Mouse (Mus musculus): ENCODE measurements around the gene Adgrg5. TPM values are rescaled to one million over a fixed set of nuclear protein-coding genes. Genes with fewer than 3 reads are reported as not detected.

Adgrg5 gene
- polyA plus RNA-seq, 1 experiment from 2014 or later: not detected

GRCm38 (mm10) chr8:94942566-94942965 lies 19.1 kb downstream of the Adgrg5 start:
- DNase-seq (ENCODE audit: low read depth, low spot score) (no peak), ATAC-seq (no peak)
- POLR2A ChIA-PET: no interaction called here
- in situ Hi-C loops (cut with MboI; ENCODE audit: low pct_unique_long_range_greater_than_20kb): loop anchor here (5.0 to 10.0 kb wide), 3 partner anchors 260 to 362 kb away; partner anchors contain the start of genes Cngb1 and Kifc3
- CTCF ChIA-PET: interaction anchor here (0.7 to 1.5 kb wide), 4 partner anchors 13 to 294 kb away, joined by 3 to 8 read pairs (median 6); no protein-coding TSS in a partner anchor
- peak; percentile 97 for TF ChIP-seq CTCF (IDR thresholded peaks at IDR 0.05)
- H3K27me3 ChIP-seq: peaks cover 22% of the 10 kb centered on the region

- DNase-seq (ENCODE audit: low read depth, low spot score) (no peak), ATAC-seq (no peak)
- CTCF ChIA-PET: interaction anchor here (0.9 kb wide), 1 partner anchor 37 kb away, joined by 4 read pairs; no protein-coding TSS in a partner anchor
- TF ChIP-seq CTCF (IDR thresholded peaks at IDR 0.05): no peak
- in situ Hi-C loops (cut with MboI; ENCODE audit: low pct_unique_long_range_greater_than_20kb): loop anchor here (5.0 to 10.0 kb wide), 4 partner anchors 57 to 360 kb away; partner anchors contain the start of genes Cngb1 and Katnb1
- peaks cover 13% of the 10 kb centered on the region for H3K27me3 ChIP-seq
- POLR2A ChIA-PET: no interaction called here
Measured at GRCm38 (mm10) chr8:94945185-94945584, 21.7 kb downstream of the Adgrg5 start.

GRCm38 (mm10) chr8:94948421-94948820 lies 24.9 kb downstream of the Adgrg5 start:
- ChIA-PET POLR2A (interaction anchor here (0.6 kb wide), 1 partner anchor 25 kb away, joined by 3 read pairs; the partner anchor contains the start of gene Adgrg5), CTCF (interaction anchor here (1.1 to 9.6 kb wide), 4 partner anchors 36 to 134 kb away, joined by 3 to 87 read pairs (median 10); partner anchors contain the start of gene Katnb1)
- H3K27me3 ChIP-seq: no peaks in the 10 kb centered on the region
- DNase-seq (ENCODE audit: low read depth, low spot score): no peak
- in situ Hi-C loops (cut with MboI; ENCODE audit: low pct_unique_long_range_greater_than_20kb): loop anchor here (5.0 to 10.0 kb wide), 4 partner anchors 54 to 356 kb away; partner anchors contain the start of genes Cngb1 and Katnb1
- ATAC-seq: no peak
- TF ChIP-seq CTCF (IDR thresholded peaks at IDR 0.05): no peak

DNA sequence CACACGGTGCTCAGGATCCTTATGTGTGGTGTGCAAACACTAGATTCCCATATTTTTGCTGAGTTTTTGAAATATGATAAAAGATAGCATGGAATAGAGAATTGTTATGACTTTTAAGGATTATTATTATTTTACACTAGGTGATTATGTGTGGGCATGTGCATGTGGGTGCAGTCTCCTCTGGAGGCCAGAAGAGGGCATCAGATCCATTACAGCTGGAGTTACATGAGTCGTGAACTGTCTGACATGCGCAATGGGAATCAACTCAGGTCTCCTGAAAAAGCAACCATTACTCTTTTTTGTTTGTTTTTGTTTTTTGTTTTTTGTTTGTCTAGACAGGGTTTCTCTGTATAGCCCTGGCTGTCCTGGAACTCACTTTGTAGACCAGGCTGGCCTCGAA lies 25.5 kb downstream of the Adgrg5 start:
- peak; percentile 64 for TF ChIP-seq CTCF (IDR thresholded peaks at IDR 0.05)
- ChIA-PET POLR2A (no interaction called here), CTCF (interaction anchor here (1.2 to 9.6 kb wide), 9 partner anchors 36 to 288 kb away, joined by 3 to 87 read pairs (median 6); no protein-coding TSS in a partner anchor)
- in situ Hi-C loops (cut with MboI; ENCODE audit: low pct_unique_long_range_greater_than_20kb): loop anchor here (5.0 to 10.0 kb wide), 4 partner anchors 53 to 356 kb away; partner anchors contain the start of genes Cngb1 and Katnb1
- H3K27me3 ChIP-seq: no peaks in the 10 kb centered on the region
- DNase-seq (ENCODE audit: low read depth, low spot score) (no peak), ATAC-seq (no peak)

DNA sequence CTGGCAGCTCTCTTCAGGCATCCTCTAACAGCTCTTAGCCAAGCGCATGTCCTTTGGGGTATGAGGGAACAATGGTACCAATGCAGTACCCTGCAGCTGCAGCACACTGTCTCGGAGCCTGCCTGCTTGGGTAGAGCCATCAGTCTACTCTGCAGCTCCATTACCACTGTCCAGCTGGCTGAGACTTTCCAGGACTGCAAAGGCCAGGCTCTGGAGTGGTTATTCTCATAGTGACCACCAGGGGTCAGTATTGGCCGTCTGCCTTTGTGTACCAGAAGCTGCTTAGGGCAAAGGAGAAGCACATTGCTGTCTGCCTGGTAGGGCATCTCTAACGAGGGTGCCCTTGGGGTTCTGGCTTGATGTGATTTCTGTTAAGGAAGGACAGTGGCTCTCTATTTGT lies 26.6 kb downstream of the Adgrg5 start:
- in situ Hi-C loops (cut with MboI; ENCODE audit: low pct_unique_long_range_greater_than_20kb): no loop called here
- ChIA-PET CTCF (interaction anchor here (0.6 to 9.6 kb wide), 26 partner anchors 10 to 287 kb away, joined by 3 to 87 read pairs (median 4); no protein-coding TSS in a partner anchor), POLR2A (no interaction called here)
- ATAC-seq (peak; percentile 41), DNase-seq (ENCODE audit: low read depth, low spot score) (no peak)
- peak; percentile 97 for TF ChIP-seq CTCF (IDR thresholded peaks at IDR 0.05)
- H3K27me3 ChIP-seq: no peaks in the 10 kb centered on the region

DNA sequence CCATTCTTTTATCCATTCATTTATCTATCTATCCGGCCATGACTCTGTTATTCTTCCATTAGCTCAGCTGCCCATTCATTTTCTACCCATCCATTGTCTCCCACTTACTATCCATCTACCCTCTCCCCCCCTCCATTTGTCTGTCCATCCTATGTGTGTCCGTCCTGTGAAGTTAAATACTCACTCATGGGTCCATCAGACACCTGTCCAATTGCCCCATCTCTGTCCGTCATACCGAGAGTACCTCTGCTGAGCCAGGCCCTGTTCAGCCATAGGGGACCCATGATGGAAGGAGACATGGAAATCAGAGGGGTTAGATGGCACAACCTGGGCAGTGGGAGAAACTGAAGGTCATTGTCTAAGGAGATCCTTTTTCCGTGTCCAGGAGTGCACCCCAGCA lies 27.0 kb downstream of the Adgrg5 start:
- CTCF ChIA-PET: interaction anchor here (0.6 to 9.6 kb wide), 23 partner anchors 11 to 286 kb away, joined by 3 to 87 read pairs (median 4); no protein-coding TSS in a partner anchor
- H3K27me3 ChIP-seq: no peaks in the 10 kb centered on the region
- no peak for TF ChIP-seq CTCF (IDR thresholded peaks at IDR 0.05)
- DNase-seq (ENCODE audit: low read depth, low spot score): no peak
- POLR2A ChIA-PET: no interaction called here
- in situ Hi-C loops (cut with MboI; ENCODE audit: low pct_unique_long_range_greater_than_20kb): no loop called here
- no peak for ATAC-seq

DNA sequence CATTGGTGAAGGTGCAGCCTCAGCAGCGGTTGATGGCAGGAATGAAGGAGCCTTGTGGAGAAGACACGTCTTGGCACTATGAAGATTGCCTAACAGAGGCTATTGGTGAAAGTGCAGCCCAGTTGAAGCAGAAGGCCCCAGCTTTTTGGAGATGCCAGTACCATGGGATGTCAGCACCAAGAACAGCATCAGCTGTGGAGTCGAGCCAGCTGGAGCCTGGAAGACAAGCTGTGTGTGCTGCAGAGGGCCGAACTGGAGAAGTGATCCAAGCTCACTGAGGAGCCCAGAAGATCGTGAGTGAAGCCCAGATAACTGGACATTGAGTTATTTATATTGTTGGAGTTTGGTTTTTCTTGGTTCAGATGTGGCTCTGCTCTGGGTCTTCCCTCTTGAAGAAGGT lies 28.6 kb downstream of the Adgrg5 start:
- ChIA-PET CTCF (interaction anchor here (1.3 to 9.6 kb wide), 2 partner anchors 34 to 48 kb away, joined by 4 to 87 read pairs; no protein-coding TSS in a partner anchor), POLR2A (no interaction called here)
- ATAC-seq: no peak
- in situ Hi-C loops (cut with MboI; ENCODE audit: low pct_unique_long_range_greater_than_20kb): no loop called here
- no peaks in the 10 kb centered on the region for H3K27me3 ChIP-seq
- DNase-seq (ENCODE audit: low read depth, low spot score): no peak
- no peak for TF ChIP-seq CTCF (IDR thresholded peaks at IDR 0.05)

GRCm38 (mm10) chr8:94953624-94954367 lies 30.3 kb downstream of the Adgrg5 start:
- POLR2A ChIA-PET: no interaction called here
- ATAC-seq: no peak
- in situ Hi-C loops (cut with MboI; ENCODE audit: low pct_unique_long_range_greater_than_20kb): no loop called here

DNA sequence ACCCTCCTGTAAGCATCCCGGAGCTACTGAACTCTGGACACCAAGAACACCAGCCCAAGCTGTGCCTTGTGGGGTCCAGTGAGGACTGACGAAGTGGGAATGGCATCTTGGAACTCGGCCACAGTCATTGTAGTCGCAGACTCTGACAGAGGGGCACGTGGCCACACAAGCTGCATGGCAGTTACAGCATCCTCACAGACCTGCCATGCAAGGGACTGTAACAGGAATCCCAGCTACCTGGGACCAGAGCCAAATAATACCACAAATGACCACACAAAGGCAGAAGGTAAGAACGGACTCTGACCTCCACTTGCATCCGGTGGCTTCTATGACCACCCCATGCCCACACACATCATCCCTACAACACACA lies 30.9 kb downstream of the Adgrg5 start:
- DNase-seq (ENCODE audit: low read depth, low spot score) (no peak), ATAC-seq (peak; percentile 51)
- no peak for TF ChIP-seq CTCF (IDR thresholded peaks at IDR 0.05)
- no peaks in the 10 kb centered on the region for H3K27me3 ChIP-seq
- in situ Hi-C loops (cut with MboI; ENCODE audit: low pct_unique_long_range_greater_than_20kb): no loop called here
- ChIA-PET CTCF (interaction anchor here (1.2 to 9.6 kb wide), 11 partner anchors 13 to 259 kb away, joined by 3 to 87 read pairs (median 6); partner anchors contain the start of genes Adgrg1 and Katnb1), POLR2A (interaction anchor here (0.7 to 1.3 kb wide), 2 partner anchors 29 to 32 kb away, joined by 3 to 4 read pairs; no protein-coding TSS in a partner anchor)

More at GRCm38 (mm10) chr8:94953624-94954367, 30.3 kb downstream of the Adgrg5 start:
- H3K27me3 ChIP-seq: no peaks in the 10 kb centered on the region
- no peak for DNase-seq (ENCODE audit: low read depth, low spot score)
- CTCF ChIA-PET: interaction anchor here (1.4 to 9.6 kb wide), 6 partner anchors 14 to 259 kb away, joined by 3 to 87 read pairs (median 8); partner anchors contain the start of gene Katnb1
- no peak for TF ChIP-seq CTCF (IDR thresholded peaks at IDR 0.05)

- CTCF ChIA-PET: interaction anchor here (0.8 to 9.6 kb wide), 17 partner anchors 10 to 258 kb away, joined by 3 to 87 read pairs (median 6); partner anchors contain the start of genes Adgrg1 and Katnb1
- DNase-seq (ENCODE audit: low read depth, low spot score) (no peak), ATAC-seq (peak; percentile 37)
- POLR2A ChIA-PET: interaction anchor here (0.7 to 1.3 kb wide), 3 partner anchors 21 to 31 kb away, joined by 3 to 4 read pairs (median 3); no protein-coding TSS in a partner anchor
- in situ Hi-C loops (cut with MboI; ENCODE audit: low pct_unique_long_range_greater_than_20kb): no loop called here
- H3K27me3 ChIP-seq: no peaks in the 10 kb centered on the region
- TF ChIP-seq CTCF (IDR thresholded peaks at IDR 0.05): peak; percentile 89
Measured at GRCm38 (mm10) chr8:94954921-94955758, 31.6 kb downstream of the Adgrg5 start.
